Mouse (Mus musculus) heart, postnatal 0 days (tissue): ENCODE results near the gene Cfap70. TPM values are rescaled to one million over a fixed set of nuclear protein-coding genes. Genes with fewer than 3 reads are reported as not detected.

Experiments used
- ATAC-seq: fragments of 200-750 bp; cut with Nextera tagmentation; 2 replicates; pipeline ENCODE4 v1.8.0; 2017; ENCODE audit warnings: low read depth, moderate number of reproducible peaks, moderate library complexity; ENCODE audit not compliant: insufficient read depth
- DNase-seq: peaks from one replicate; pipeline ENCODE4 v3.0.0-alpha.2; 2016; ENCODE audit warnings: low spot score
- H3K27ac ChIP-seq: fragments of 300-500 bp; sonication (generic); 2 replicates; pipeline ENCODE4 v1.5.1; 2014; ENCODE audit warnings: low read depth, mild to moderate bottlenecking
- H3K27me3 ChIP-seq: fragments of 300-500 bp; sonication (generic); 2 replicates; pipeline ENCODE4 v1.6.1; 2014; ENCODE audit warnings: low read length, mixed read lengths; ENCODE audit not compliant: control insufficient read depth, insufficient read depth
- H3K36me3 ChIP-seq: fragments of 300-500 bp; sonication (generic); replicated peaks from 2 replicates; pipeline ENCODE4 v1.6.1; 2014; ENCODE audit warnings: low read length, mixed read lengths; ENCODE audit not compliant: control insufficient read depth, insufficient read depth
- H3K4me1 ChIP-seq: fragments of 300-500 bp; sonication (generic); 2 replicates; pipeline ENCODE4 v1.6.1; 2014; ENCODE audit warnings: antibody characterized with exemption; ENCODE audit not compliant: control insufficient read depth, insufficient read depth
- H3K4me2 ChIP-seq: fragments of 300-500 bp; sonication (generic); 2 replicates; pipeline ENCODE4 v1.6.1; 2014; ENCODE audit warnings: low read depth, mild to moderate bottlenecking, low read length, moderate library complexity
- H3K4me3 ChIP-seq: fragments of 300-500 bp; sonication (generic); 2 replicates; pipeline ENCODE4 v1.5.1; 2014; ENCODE audit warnings: low read depth, low read length
- H3K9ac ChIP-seq: fragments of 300-500 bp; sonication (generic); replicated peaks from 2 replicates; pipeline ENCODE4 v1.6.1; 2014; ENCODE audit warnings: low read depth, low read length, mixed read lengths
- H3K9me3 ChIP-seq: fragments of 300-500 bp; sonication (generic); replicated peaks from 2 replicates; pipeline ENCODE4 v1.6.1; 2016; ENCODE audit warnings: low read length; ENCODE audit not compliant: control insufficient read depth
- CTCF ChIP-seq: IDR thresholded peaks from 2 replicates; pipeline ENCODE4 v1.5.1; 2016; ENCODE audit warnings: antibody characterized with exemption, control low read depth, low read depth
- EP300 ChIP-seq: IDR thresholded peaks from 2 replicates; pipeline ENCODE4 v1.6.1; 2016; ENCODE audit warnings: antibody characterized with exemption, low read depth
- WGBS: fragments of 180-500 bp; shearing (Covaris S2); extraction: QIAGEN DNeasy Blood & Tissue Kit; methylation state at CpG from one replicate; pipeline ENCODE4 v1.1.7; 2014; 5-methylcytosine and 5-hydroxymethylcytosine counted together
- polyA plus RNA-seq: library from polyadenylated mRNA; unstranded; fragments of >200 nt; fragmentation: Nextera tagmentation; extraction: Ambion mirVana; gene quantifications from 2 replicates; pipeline ENCODE4 v1.2.1, GENCODE M21; 2015
- total RNA-seq: library from RNA; depleted of rRNA; stranded (reverse); fragments of >200 nt; gene quantifications from 2 replicates; pipeline ENCODE4 v1.2.3, GENCODE M21; 2014; ENCODE audit warnings: low replicate concordance

Cfap70 gene
- total and polyA plus RNA-seq, 2 experiments from 2014 or later, result 0.38 TPM; not detected in 1

- no peak overlapping the region for H3K4me2 ChIP-seq
- WGBS, result 64% methylated on average over 6 of the region's 6 CpGs
- no peak overlapping the region for H3K9ac ChIP-seq
- no peaks in the 10 kb centered on the region for H3K9me3 ChIP-seq
- TF ChIP-seq CTCF (no peak), EP300 (no peak)
- ATAC-seq (no peak), DNase-seq (no peak)
- H3K4me3 ChIP-seq, result no peak overlapping the region
- no peaks in the 10 kb centered on the region for H3K4me1 ChIP-seq
- no peaks in the 10 kb centered on the region for H3K36me3 ChIP-seq
- H3K27me3 ChIP-seq, result no peaks in the 10 kb centered on the region
- no peak overlapping the region for H3K27ac ChIP-seq
Measured at GRCm38 (mm10) chr14:20436976-20437375, 15.1 kb downstream of the Cfap70 start.

- 83% methylated on average over 4 of the region's 4 CpGs for WGBS
- no peaks in the 10 kb centered on the region for H3K27me3 ChIP-seq
- ATAC-seq, result no peak
- H3K36me3 ChIP-seq, result no peaks in the 10 kb centered on the region
- TF ChIP-seq CTCF (no peak), EP300 (no peak)
- no peak overlapping the region for H3K4me3 ChIP-seq
- no peak overlapping the region for H3K4me2 ChIP-seq
- no peak for DNase-seq
- no peak overlapping the region for H3K9ac ChIP-seq
- no peak overlapping the region for H3K27ac ChIP-seq
- H3K4me1 ChIP-seq, result no peaks in the 10 kb centered on the region
- H3K9me3 ChIP-seq, result no peaks in the 10 kb centered on the region
Measured at GRCm38 (mm10) chr14:20432420-20432819, 19.6 kb downstream of the Cfap70 start.

GRCm38 (mm10) chr14:20431726-20432125 is 20.3 kb downstream of the Cfap70 start:
- TF ChIP-seq EP300 (no peak), CTCF (no peak)
- Histone ChIP-seq H3K4me3 (no peak overlapping the region), H3K4me1 (no peaks in the 10 kb centered on the region), H3K9ac (no peak overlapping the region), H3K27ac (no peak overlapping the region), H3K9me3 (no peaks in the 10 kb centered on the region), H3K4me2 (no peak overlapping the region), H3K36me3 (no peaks in the 10 kb centered on the region), H3K27me3 (no peaks in the 10 kb centered on the region)
- no peak for ATAC-seq
- WGBS, result 58% methylated on average over 6 of the region's 6 CpGs
- no peak for DNase-seq

- Histone ChIP-seq H3K4me1 (no peaks in the 10 kb centered on the region), H3K9ac (no peak overlapping the region), H3K27me3 (no peaks in the 10 kb centered on the region), H3K9me3 (no peaks in the 10 kb centered on the region), H3K4me2 (no peak overlapping the region), H3K27ac (no peak overlapping the region), H3K36me3 (no peaks in the 10 kb centered on the region), H3K4me3 (no peak overlapping the region)
- ATAC-seq (no peak), DNase-seq (no peak)
- TF ChIP-seq CTCF, result no peak
- TF ChIP-seq EP300, result no peak
- WGBS, result 50% methylated on average over 1 of the region's 1 CpGs
Measured at GRCm38 (mm10) chr14:20429833-20430232, 22.2 kb downstream of the Cfap70 start.

GRCm38 (mm10) chr14:20428593-20428992 is 23.4 kb downstream of the Cfap70 start:
- Histone ChIP-seq H3K4me3 (no peak overlapping the region), H3K36me3 (no peaks in the 10 kb centered on the region), H3K4me1 (no peaks in the 10 kb centered on the region), H3K27me3 (no peaks in the 10 kb centered on the region), H3K4me2 (no peak overlapping the region), H3K9ac (no peak overlapping the region), H3K9me3 (no peaks in the 10 kb centered on the region), H3K27ac (no peak overlapping the region)
- WGBS, result 28% methylated on average over 1 of the region's 1 CpGs
- no peak for DNase-seq
- TF ChIP-seq EP300, result no peak
- TF ChIP-seq CTCF, result no peak
- no peak for ATAC-seq

GRCm38 (mm10) chr14:20423046-20423445 is 29.0 kb downstream of the Cfap70 start:
- Histone ChIP-seq H3K4me3 (no peak overlapping the region), H3K9ac (no peak overlapping the region), H3K27me3 (no peaks in the 10 kb centered on the region), H3K4me2 (no peak overlapping the region), H3K36me3 (no peaks in the 10 kb centered on the region), H3K9me3 (no peaks in the 10 kb centered on the region), H3K4me1 (no peaks in the 10 kb centered on the region), H3K27ac (no peak overlapping the region)
- DNase-seq (no peak), ATAC-seq (no peak)
- no peak for TF ChIP-seq CTCF
- TF ChIP-seq EP300, result no peak
- WGBS, result 85% methylated on average over 6 of the region's 6 CpGs
